ENCODE assay signal across 12 mouse cellular contexts in genomic region chr15:80160726-80161125, GRCm38 (mm10). TPM values are rescaled to one million over a fixed set of nuclear protein-coding genes. Genes with fewer than 3 reads are reported as not detected.
DNase-seq lines count a peak whose midpoint lies in the region; ATAC-seq and TF ChIP-seq lines count a peak whose summit lies in the region.
"Had no signal": no experiment of that assay in that cellular context is flagged by ENCODE, and none has a peak within 500 bp of the region (broad histone marks: within the 10 kb centered on the region; RNA-seq: fewer than 3 reads in every experiment).

No protein-coding gene starts in this region.

- no peak for ATAC-seq in forebrain, embryonic 13.5 days
- ATAC-seq in forebrain, embryonic 12.5 days (ENCODE audit: low FRiP score) = no peak
- ATAC-seq in midbrain, embryonic 16.5 days = no peak
- ATAC-seq: forebrain, embryonic 14.5 days; midbrain, embryonic 15.5 days had no signal

- DNase-seq in left cerebral cortex, adult 2 months (ENCODE audit: extremely low spot score in 1 of 2, low spot score in 2 of 2) = no peak
- no peak for DNase-seq in left cerebral cortex, adult 9 months (ENCODE audit: low spot score in 2 of 2)
- DNase-seq in embryonic facial prominence, embryonic 10.5 days (ENCODE audit: low spot score) = no peak
- no peak for DNase-seq in urinary bladder, postnatal 25 days (ENCODE audit: low spot score)
- DNase-seq: layer of hippocampus, adult 9-11 months had no signal

- no peaks in the 10 kb centered on the region for H3K9me3 ChIP-seq in forebrain, embryonic 13.5 days (replicated peaks)
- H3K9me3 ChIP-seq in forebrain, embryonic 12.5 days = no peaks in the 10 kb centered on the region
- H3K9me3 ChIP-seq in embryonic facial prominence, embryonic 10.5 days = no peaks in the 10 kb centered on the region
- H3K9me3 ChIP-seq in midbrain, embryonic 16.5 days (replicated peaks; ENCODE audit: control insufficient read depth, low read length, poor library complexity, severe bottlenecking) = no peaks in the 10 kb centered on the region
- H3K9me3 ChIP-seq: midbrain, embryonic 15.5 days had no signal

- 0 out of 2 replicates have a peak overlapping the region, but pooled peaks have one; percentile 0 for H3K27ac ChIP-seq in forebrain, embryonic 13.5 days
- H3K27ac ChIP-seq in forebrain, embryonic 12.5 days = no peak overlapping the region
- H3K27ac ChIP-seq in left cerebral cortex, adult 2 months = peak overlapping the region; percentile 36
- H3K27ac ChIP-seq in embryonic facial prominence, embryonic 10.5 days (replicated peaks) = peak overlapping the region; percentile 87
- 0 out of 2 replicates have a peak overlapping the region, but pooled peaks have one; percentile 58 for H3K27ac ChIP-seq in olfactory bulb, adult 2 months (ENCODE audit: insufficient read depth, low read depth, low read length)
- H3K27ac ChIP-seq in midbrain, embryonic 16.5 days (ENCODE audit: low read length) = no peak overlapping the region
- H3K27ac ChIP-seq: liver, embryonic 14.5 days; midbrain, embryonic 15.5 days had no signal

- TF ChIP-seq POLR2A in olfactory bulb, adult 2 months (IDR thresholded peaks at IDR 0.05; ENCODE audit: insufficient read depth, low read depth, low read length) = no peak

- H3K4me2 ChIP-seq in forebrain, embryonic 13.5 days = no peak overlapping the region
- no peak overlapping the region for H3K4me2 ChIP-seq in forebrain, embryonic 12.5 days
- no peak overlapping the region for H3K4me2 ChIP-seq in midbrain, embryonic 16.5 days (ENCODE audit: low read length)
- H3K4me2 ChIP-seq: midbrain, embryonic 15.5 days had no signal

- intact Hi-C loops in left cerebral cortex, adult 2 months (cut with DNase I) = no loop called here

- 93% methylated on average over 4 of the region's 4 CpGs for WGBS in forebrain, embryonic 13.5 days
- 89% methylated on average over 4 of the region's 4 CpGs for WGBS in forebrain, embryonic 12.5 days
- WGBS in embryonic facial prominence, embryonic 10.5 days = 88% methylated on average over 4 of the region's 4 CpGs
- 75% methylated on average over 4 of the region's 4 CpGs for WGBS in olfactory bulb, adult 2 months
- 89% methylated on average over 4 of the region's 4 CpGs for WGBS in midbrain, embryonic 16.5 days

- no peak overlapping the region for H3K4me3 ChIP-seq in forebrain, embryonic 13.5 days
- no peak overlapping the region for H3K4me3 ChIP-seq in forebrain, embryonic 12.5 days (replicated peaks)
- no peak overlapping the region for H3K4me3 ChIP-seq in left cerebral cortex, adult 2 months
- no peak overlapping the region for H3K4me3 ChIP-seq in embryonic facial prominence, embryonic 10.5 days
- H3K4me3 ChIP-seq in olfactory bulb, adult 2 months (ENCODE audit: insufficient read depth, low read depth, low read length) = no peak overlapping the region
- no peak overlapping the region for H3K4me3 ChIP-seq in midbrain, embryonic 16.5 days (ENCODE audit: low read depth, low read length)
- H3K4me3 ChIP-seq: midbrain, embryonic 15.5 days had no signal

- no peaks in the 10 kb centered on the region for H3K4me1 ChIP-seq in forebrain, embryonic 13.5 days
- peaks cover 6% of the 10 kb centered on the region for H3K4me1 ChIP-seq in forebrain, embryonic 12.5 days
- H3K4me1 ChIP-seq in embryonic facial prominence, embryonic 10.5 days = peaks cover 52% of the 10 kb centered on the region
- H3K4me1 ChIP-seq in olfactory bulb, adult 2 months (ENCODE audit: control insufficient read depth, insufficient read depth, low read length) = peaks cover 43% of the 10 kb centered on the region
- H3K4me1 ChIP-seq in midbrain, embryonic 16.5 days (ENCODE audit: control insufficient read depth, insufficient read depth, low read length) = no peaks in the 10 kb centered on the region
- H3K4me1 ChIP-seq: midbrain, embryonic 15.5 days had no signal

- no peaks in the 10 kb centered on the region for H3K27me3 ChIP-seq in forebrain, embryonic 13.5 days
- no peaks in the 10 kb centered on the region for H3K27me3 ChIP-seq in forebrain, embryonic 12.5 days
- H3K27me3 ChIP-seq in embryonic facial prominence, embryonic 10.5 days (replicated peaks; ENCODE audit: low read depth, poor library complexity, severe bottlenecking) = no peaks in the 10 kb centered on the region
- H3K27me3 ChIP-seq in midbrain, embryonic 16.5 days (ENCODE audit: control insufficient read depth, insufficient read depth, low read depth, low read length) = no peaks in the 10 kb centered on the region
- H3K27me3 ChIP-seq: midbrain, embryonic 15.5 days had no signal

- H3K9ac ChIP-seq in forebrain, embryonic 13.5 days = no peak overlapping the region
- no peak overlapping the region for H3K9ac ChIP-seq in forebrain, embryonic 12.5 days
- H3K9ac ChIP-seq in midbrain, embryonic 16.5 days (ENCODE audit: low read depth, low read length) = no peak overlapping the region
- H3K9ac ChIP-seq: liver, embryonic 14.5 days; midbrain, embryonic 15.5 days had no signal

- peaks cover 76% of the 10 kb centered on the region for H3K36me3 ChIP-seq in forebrain, embryonic 13.5 days (ENCODE audit: poor library complexity, severe bottlenecking)
- H3K36me3 ChIP-seq in forebrain, embryonic 12.5 days (replicated peaks) = peaks cover 65% of the 10 kb centered on the region
- H3K36me3 ChIP-seq in embryonic facial prominence, embryonic 10.5 days (replicated peaks) = peaks cover 77% of the 10 kb centered on the region
- H3K36me3 ChIP-seq in midbrain, embryonic 16.5 days (ENCODE audit: control insufficient read depth, insufficient read depth, low read length) = peaks cover 31% of the 10 kb centered on the region

- no peak for TF ChIP-seq CTCF in left cerebral cortex, adult 2 months (IDR thresholded peaks at IDR 0.05)
- no peak for TF ChIP-seq CTCF in olfactory bulb, adult 2 months (IDR thresholded peaks at IDR 0.05; ENCODE audit: insufficient read depth, low read depth, low read length)

RNA-seq across cellular contexts. Expression of gene Mgat3, which starts 12.8 kb away (rescaled TPM):
- polyA plus RNA-seq in forebrain, embryonic 13.5 days (2015; fragmentation: Nextera tagmentation; extraction: Ambion mirVana) = 7.3 and 7.8 TPM in 2 replicates
- polyA plus RNA-seq in forebrain, embryonic 12.5 days (2016; fragmentation: Nextera tagmentation; extraction: Ambion mirVana) = 8.6 and 9.6 TPM in 2 replicates
- 100 to 1,000 TPM; 119 to 129 TPM for total RNA-seq in left cerebral cortex, adult 2 months (2021)
- polyA plus RNA-seq in embryonic facial prominence, embryonic 10.5 days (2016; fragmentation: Nextera tagmentation; extraction: Ambion mirVana) = 6.3 and 7.6 TPM in 2 replicates
- polyA plus RNA-seq in olfactory bulb, adult 2 months (2012; ENCODE audit: insufficient read depth, insufficient read length, low replicate concordance, missing spikeins) = 65.1 TPM in 1 of 2 replicates, not detected in the other
- 14.1 and 15.2 TPM in 2 replicates for polyA plus RNA-seq in midbrain, embryonic 16.5 days (2015; fragmentation: Nextera tagmentation; extraction: Ambion mirVana)

RNA-seq across cellular contexts. Expression of gene Tab1, which starts 27.8 kb away (rescaled TPM):
- 36.6 and 42.4 TPM in 2 replicates for polyA plus RNA-seq in forebrain, embryonic 13.5 days (2015; fragmentation: Nextera tagmentation; extraction: Ambion mirVana)
- polyA plus RNA-seq in forebrain, embryonic 12.5 days (2016; fragmentation: Nextera tagmentation; extraction: Ambion mirVana) = 40.5 and 44.0 TPM in 2 replicates
- 10 to 100 TPM; 23.7 to 26.4 TPM for total RNA-seq in left cerebral cortex, adult 2 months (2021)
- 43.3 and 45.3 TPM in 2 replicates for polyA plus RNA-seq in embryonic facial prominence, embryonic 10.5 days (2016; fragmentation: Nextera tagmentation; extraction: Ambion mirVana)
- not detected in 2 replicates for polyA plus RNA-seq in olfactory bulb, adult 2 months (2012; ENCODE audit: insufficient read depth, insufficient read length, low replicate concordance, missing spikeins)
- polyA plus RNA-seq in midbrain, embryonic 16.5 days (2015; fragmentation: Nextera tagmentation; extraction: Ambion mirVana) = 35.9 and 38.3 TPM in 2 replicates

Comparison
In these comparisons a context has a peak if more than half of its experiments do, and no peak if none do; other contexts are left out.
1. H3K27ac ChIP-seq: peak in forebrain, embryonic 13.5 days (single experiment), left cerebral cortex, adult 2 months (single experiment), embryonic facial prominence, embryonic 10.5 days (single experiment) and olfactory bulb, adult 2 months (single experiment); none in forebrain, embryonic 12.5 days (single experiment) and midbrain, embryonic 16.5 days (single experiment).